Mouse (Mus musculus): ENCODE measurements at regions not wholly inside any gene's neighbourhood (a gene's known extent, or its start where the extent isn't known, plus 50 kb on each side); places are given as distances from the start of the nearest gene placed in this dataset.

- no peaks in the 10 kb centered on the region for H3K4me1 ChIP-seq (ENCODE audit: control insufficient read depth in 1 of 2, insufficient read depth in 2 of 2, low read length in 2 of 2)
- TF ChIP-seq MYC (IDR thresholded peaks at IDR 0.05; ENCODE audit: low read depth, low read length) (no peak), GABPA (IDR thresholded peaks at IDR 0.05; ENCODE audit: low read depth, low read length) (no peak), TBP (IDR thresholded peaks at IDR 0.05; ENCODE audit: low read depth, low read length) (no peak), RAD21 (IDR thresholded peaks at IDR 0.05; ENCODE audit: low read depth, low read length) (no peak), E2F4 (IDR thresholded peaks at IDR 0.05; ENCODE audit: borderline replicate concordance, low read depth, low read length) (no peak), SMC3 (IDR thresholded peaks at IDR 0.05; ENCODE audit: low read depth, low read length) (no peak), POLR2A (IDR thresholded peaks at IDR 0.05; ENCODE audit: control insufficient read depth in 1 of 2, insufficient read depth in 1 of 2, low read depth in 1 of 2, low read length in 2 of 2, poor library complexity in 1 of 2) (no peak), ZMIZ1 (IDR thresholded peaks at IDR 0.05; ENCODE audit: low read depth, low read length) (no peak), POLR2AphosphoS2 (IDR thresholded peaks at IDR 0.05; ENCODE audit: low read length) (no peak), SIN3A (IDR thresholded peaks at IDR 0.05; ENCODE audit: low read length) (no peak), ELF1 (IDR thresholded peaks at IDR 0.05; ENCODE audit: low read depth, low read length) (no peak), MAZ (IDR thresholded peaks at IDR 0.05; ENCODE audit: low read depth, low read length) (no peak), POLR2AphosphoS5 (IDR thresholded peaks at IDR 0.05; ENCODE audit: borderline replicate concordance, low read depth, low read length) (no peak), EP300 (IDR thresholded peaks at IDR 0.05; ENCODE audit: low read depth in 1 of 2, low read length in 2 of 2) (no peak), CHD2 (IDR thresholded peaks at IDR 0.05; ENCODE audit: low read length) (no peak), HCFC1 (IDR thresholded peaks at IDR 0.05; ENCODE audit: low read depth, low read length) (no peak), MXI1 (IDR thresholded peaks at IDR 0.05; ENCODE audit: low read depth, low read length) (no peak)
- no peak for DNase-seq (ENCODE audit: low read depth, low spot score)
- no peak overlapping the region for H3K4me3 ChIP-seq (ENCODE audit: control insufficient read depth in 1 of 2, insufficient read depth in 1 of 2, low read depth in 2 of 2, low read length in 2 of 2)
- no peak overlapping the region for H3K9ac ChIP-seq (ENCODE audit: control insufficient read depth, low read depth, low read length, poor library complexity, severe bottlenecking)
- no peaks in the 10 kb centered on the region for H3K79me2 ChIP-seq (ENCODE audit: control insufficient read depth, insufficient read depth, low read length, poor library complexity)
- no peaks in the 10 kb centered on the region for H3K27me3 ChIP-seq (ENCODE audit: control insufficient read depth in 1 of 2, insufficient read depth in 2 of 2, low read length in 2 of 2)
- no peaks in the 10 kb centered on the region for H3K36me3 ChIP-seq (ENCODE audit: control insufficient read depth in 1 of 2, insufficient read depth in 2 of 2, low read length in 2 of 2)
- H3K27ac ChIP-seq (ENCODE audit: control insufficient read depth, low read depth, low read length) = no peak overlapping the region
- no peaks in the 10 kb centered on the region for H3K9me3 ChIP-seq (replicated peaks; ENCODE audit: insufficient read depth, low read length)
These were observed 321.5 kb downstream of the Gadd45g start for GRCm38 (mm10) chr13:52167968-52168367.

DNA sequence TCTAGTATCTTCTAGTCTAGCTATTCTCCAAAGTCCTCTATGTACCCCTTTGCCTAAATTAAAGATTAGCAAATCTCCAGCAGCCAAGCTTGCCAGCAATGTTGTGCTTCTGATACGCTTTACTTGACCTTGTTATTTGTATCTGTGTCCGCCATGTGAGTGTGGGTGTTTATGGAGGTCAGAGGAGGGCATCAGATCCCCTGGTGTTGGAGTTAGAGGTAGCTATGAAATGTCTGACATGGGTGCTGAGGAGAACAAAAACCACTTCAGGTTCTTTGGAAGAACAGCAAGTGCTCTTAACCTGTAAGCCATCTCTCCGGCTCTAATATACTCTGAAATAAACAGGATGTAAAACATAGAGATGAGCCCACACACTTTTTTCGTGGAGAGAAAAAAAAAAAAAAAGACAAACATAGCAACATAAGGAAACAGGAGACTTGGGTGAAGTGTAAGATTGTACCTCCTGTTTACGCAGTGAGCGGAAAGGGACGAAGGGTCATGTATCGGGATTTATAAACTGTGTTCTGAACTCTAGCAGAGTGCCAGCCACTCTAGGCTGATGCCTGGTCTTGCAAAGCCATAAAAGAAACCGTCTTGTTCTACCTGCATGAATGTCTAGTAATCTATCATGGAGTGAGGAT is 326.3 kb downstream of the Gadd45g start:
- no peaks in the 10 kb centered on the region for H3K27me3 ChIP-seq (ENCODE audit: control insufficient read depth in 1 of 2, insufficient read depth in 2 of 2, low read length in 2 of 2)
- H3K4me1 ChIP-seq (ENCODE audit: control insufficient read depth in 1 of 2, insufficient read depth in 2 of 2, low read length in 2 of 2) = no peaks in the 10 kb centered on the region
- no peak for DNase-seq (ENCODE audit: low read depth, low spot score)
- H3K9me3 ChIP-seq (replicated peaks; ENCODE audit: insufficient read depth, low read length) = no peaks in the 10 kb centered on the region
- no peaks in the 10 kb centered on the region for H3K79me2 ChIP-seq (ENCODE audit: control insufficient read depth, insufficient read depth, low read length, poor library complexity)
- H3K36me3 ChIP-seq (ENCODE audit: control insufficient read depth in 1 of 2, insufficient read depth in 2 of 2, low read length in 2 of 2) = no peaks in the 10 kb centered on the region
- H3K27ac ChIP-seq (ENCODE audit: control insufficient read depth, low read depth, low read length) = no peak overlapping the region
- no peak overlapping the region for H3K4me3 ChIP-seq (ENCODE audit: control insufficient read depth in 1 of 2, insufficient read depth in 1 of 2, low read depth in 2 of 2, low read length in 2 of 2)
- H3K9ac ChIP-seq (ENCODE audit: control insufficient read depth, low read depth, low read length, poor library complexity, severe bottlenecking) = no peak overlapping the region
- no peak for TF ChIP-seq RCOR1 (IDR thresholded peaks at IDR 0.05; ENCODE audit: low read depth, low read length)
- TF ChIP-seq MYC (IDR thresholded peaks at IDR 0.05; ENCODE audit: low read depth, low read length) = no peak
- TF ChIP-seq E2F4 (IDR thresholded peaks at IDR 0.05; ENCODE audit: borderline replicate concordance, low read depth, low read length) = no peak
- no peak for TF ChIP-seq USF2 (IDR thresholded peaks at IDR 0.05; ENCODE audit: borderline replicate concordance in 1 of 2, insufficient read depth in 1 of 2, low read depth in 1 of 2, low read length in 2 of 2)
- TF ChIP-seq MAX (IDR thresholded peaks at IDR 0.05; ENCODE audit: low read length) = no peak
- no peak for TF ChIP-seq MAZ (IDR thresholded peaks at IDR 0.05; ENCODE audit: low read depth, low read length)
- no peak for TF ChIP-seq MXI1 (IDR thresholded peaks at IDR 0.05; ENCODE audit: low read depth, low read length)
- no peak for TF ChIP-seq NELFE (IDR thresholded peaks at IDR 0.05; ENCODE audit: low read depth, low read length)
- TF ChIP-seq ZC3H11A (IDR thresholded peaks at IDR 0.05; ENCODE audit: low read depth, low read length) = no peak
- no peak for TF ChIP-seq CHD2 (IDR thresholded peaks at IDR 0.05; ENCODE audit: low read length)
- no peak for TF ChIP-seq EP300 (IDR thresholded peaks at IDR 0.05; ENCODE audit: low read depth in 1 of 2, low read length in 2 of 2)

Data from MEL (cell line).